Mouse (Mus musculus): Measurements from ENCODE around the gene Triml2.

GRCm38 (mm10) chr8:43176766-43177486 lies 3.4 kb upstream of the Triml2 start:
- TF ChIP-seq CTCF (IDR thresholded peaks at IDR 0.05), result no peak
- peak; percentile 74 for TF ChIP-seq EP300 (IDR thresholded peaks at IDR 0.05)
